Mouse (Mus musculus) heart, postnatal 4 days (tissue): Measurements from ENCODE around the gene Zfand2a. TPM values are rescaled to one million over a fixed set of nuclear protein-coding genes. Genes with fewer than 3 reads are reported as not detected.
A peak's percentile ranks its signal among the peaks of the same experiment; 100 is the strongest.

Experiments used
- DNase-seq: peaks from one replicate; pipeline ENCODE4 v3.0.0; 2021
- total RNA-seq, 2 experiments: library from RNA; stranded (reverse); gene quantifications; 2 replicates each; pipeline ENCODE4 v1.2.3; 2021

The Zfand2a gene
- total RNA-seq, 2 experiments from 2014 or later, result 20.6 to 21.5 TPM

- DNase-seq, result no peak
These were observed 54.5 kb downstream of the Zfand2a start for GRCm38 (mm10) chr5:139429818-139430341.

- DNase-seq, result peak; percentile 72
These were observed 56.4 kb downstream of the Zfand2a start for GRCm38 (mm10) chr5:139427989-139428388.

- DNase-seq, result no peak
These were observed 57.3 kb downstream of the Zfand2a start for GRCm38 (mm10) chr5:139427001-139427400.

GRCm38 (mm10) chr5:139425198-139425597 is 59.2 kb downstream of the Zfand2a start:
- DNase-seq, result no peak

GRCm38 (mm10) chr5:139423026-139423865 is 61.1 kb downstream of the Zfand2a start, which contains the start of gene Gper1:
Gene Gper1, plus strand, starts transcription at chr5:139423151.
- peak; percentile 78 for DNase-seq

Other genes starting within 250 kb of the Zfand2a start
- gene Get4, start 232.2 kb downstream of the Zfand2a start, total RNA-seq, result 10 to 100 TPM; 76.4 to 80.4 TPM
- gene Adap1, start 158.9 kb downstream of the Zfand2a start, total RNA-seq, result 1 to 10 TPM; 1.8 to 2.4 TPM
- 10 to 100 TPM; 76.9 to 79.3 TPM for gene Cox19, start 133.1 kb downstream of the Zfand2a start, total RNA-seq
- not detected for gene Cyp2w1, start 131.9 kb downstream of the Zfand2a start, total RNA-seq
- 10 to 100 TPM; 23.3 to 28.2 TPM for gene Gpr146, start 106.9 kb downstream of the Zfand2a start, total RNA-seq
- under 1 TPM; 0.47 to 0.74 TPM for gene C130050O18Rik, start 79.3 kb downstream of the Zfand2a start, total RNA-seq
- gene Gper1, start 61.4 kb downstream of the Zfand2a start, total RNA-seq, result 1 to 10 TPM; 1.8 to 2.3 TPM
- gene 3110082I17Rik, start 24.0 kb downstream of the Zfand2a start, total RNA-seq, result 10 to 100 TPM; 10.8 to 10.9 TPM
- not detected for gene Uncx, start 58.9 kb upstream of the Zfand2a start, total RNA-seq